Mouse (Mus musculus) kidney, embryonic 14.5 days (tissue): ENCODE results near the gene Ranbp17. TPM values are rescaled to one million over a fixed set of nuclear protein-coding genes. Genes with fewer than 3 reads are reported as not detected.
"Not testable (repeated sequence)": the region's sequence is repeated elsewhere in the genome, so short reads cannot be mapped to it uniquely, and the experiment has no call there.

Experiments
- ATAC-seq: fragments of 200-750 bp; cut with Nextera tagmentation; 2 replicates; pipeline ENCODE4 v1.8.0; 2017; ENCODE audit warnings: moderate number of reproducible peaks, mild to moderate bottlenecking, moderate TSS enrichment, moderate library complexity; ENCODE audit not compliant: low FRiP score, low TSS enrichment
- H3K27ac ChIP-seq: fragments of 300-500 bp; sonication (generic); 2 replicates; pipeline ENCODE4 v1.5.1; 2014; ENCODE audit warnings: low read depth, mild to moderate bottlenecking, low read length, moderate library complexity, mixed read lengths
- H3K27me3 ChIP-seq: fragments of 300-500 bp; sonication (generic); 2 replicates; pipeline ENCODE4 v1.6.1; 2014; ENCODE audit warnings: mild to moderate bottlenecking, low read length; ENCODE audit not compliant: control insufficient read depth, insufficient read depth
- H3K36me3 ChIP-seq: fragments of 300-500 bp; sonication (generic); 2 replicates; pipeline ENCODE4 v1.6.1; 2014; ENCODE audit warnings: low read length, mixed read lengths; ENCODE audit not compliant: control insufficient read depth, insufficient read depth
- H3K4me1 ChIP-seq: fragments of 300-500 bp; sonication (generic); 2 replicates; pipeline ENCODE4 v1.6.1; 2014; ENCODE audit warnings: low read length, mixed read lengths; ENCODE audit not compliant: control insufficient read depth, insufficient read depth
- H3K4me2 ChIP-seq: fragments of 300-500 bp; sonication (generic); replicated peaks from 2 replicates; pipeline ENCODE4 v1.6.1; 2014; ENCODE audit warnings: low read depth, mild to moderate bottlenecking, low read length
- H3K4me3 ChIP-seq: fragments of 300-500 bp; sonication (generic); 2 replicates; pipeline ENCODE4 v1.5.1; 2014; ENCODE audit warnings: mild to moderate bottlenecking, low read length
- H3K9ac ChIP-seq: fragments of 300-500 bp; sonication (generic); 2 replicates; pipeline ENCODE4 v1.6.1; 2014; ENCODE audit warnings: low read depth, mild to moderate bottlenecking, low read length, moderate library complexity
- H3K9me3 ChIP-seq: fragments of 300-500 bp; sonication (generic); 2 replicates; pipeline ENCODE4 v1.6.1; 2016; ENCODE audit warnings: low read length; ENCODE audit not compliant: control insufficient read depth
- WGBS: fragments of 180-500 bp; shearing (Covaris S2); extraction: QIAGEN DNeasy Blood & Tissue Kit; methylation state at CpG from one replicate; pipeline ENCODE4 v1.1.7; 2014; 5-methylcytosine and 5-hydroxymethylcytosine counted together
- polyA plus RNA-seq: library from polyadenylated mRNA; unstranded; fragments of >200 nt; fragmentation: Nextera tagmentation; extraction: Ambion mirVana; gene quantifications from 2 replicates; pipeline ENCODE4 v1.2.1, GENCODE M21; 2014

Ranbp17 gene
- polyA plus RNA-seq, 1 experiment from 2014 or later, result 9.8 TPM

DNA sequence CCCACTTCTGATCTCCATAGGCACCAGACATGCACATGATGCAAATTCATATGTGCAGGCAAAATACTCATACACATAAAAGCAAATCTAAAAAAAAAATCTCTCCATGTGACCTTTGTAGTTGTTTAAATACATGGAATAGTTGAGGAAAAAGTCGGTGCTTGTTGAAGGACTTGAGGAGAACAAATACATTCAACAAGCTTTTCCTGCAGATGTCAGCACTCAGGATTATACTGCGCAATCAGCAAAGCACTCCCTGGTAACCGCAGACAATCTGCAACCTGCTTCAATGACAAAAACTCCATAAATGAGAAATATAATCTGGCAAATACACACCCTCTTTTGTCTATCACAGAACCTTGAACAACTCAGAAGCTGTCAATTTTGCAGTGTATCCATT, 59.5 kb downstream of the Ranbp17 start:
- no peaks in the 10 kb centered on the region for H3K27me3 ChIP-seq
- no peak overlapping the region for H3K9ac ChIP-seq
- H3K4me1 ChIP-seq, result no peaks in the 10 kb centered on the region
- no peak overlapping the region for H3K4me2 ChIP-seq
- no peak overlapping the region for H3K4me3 ChIP-seq
- no peak for ATAC-seq
- no peaks in the 10 kb centered on the region for H3K9me3 ChIP-seq
- 94% methylated on average over 3 of the region's 3 CpGs for WGBS
- H3K27ac ChIP-seq, result no peak overlapping the region
- H3K36me3 ChIP-seq, result no peaks in the 10 kb centered on the region

- Histone ChIP-seq H3K4me1 (no peaks in the 10 kb centered on the region), H3K4me3 (no peak overlapping the region), H3K9ac (no peak overlapping the region), H3K4me2 (no peak overlapping the region), H3K27me3 (no peaks in the 10 kb centered on the region), H3K27ac (no peak overlapping the region), H3K36me3 (no peaks in the 10 kb centered on the region), H3K9me3 (no peaks in the 10 kb centered on the region)
- 19% methylated on average over 5 of the region's 5 CpGs for WGBS
- no peak for ATAC-seq
Measured at GRCm38 (mm10) chr11:33433813-33434212, 79.7 kb downstream of the Ranbp17 start.

- not testable (repeated sequence) for H3K9ac ChIP-seq, H3K4me3 ChIP-seq, H3K4me2 ChIP-seq, ATAC-seq, H3K27me3 ChIP-seq, H3K9me3 ChIP-seq, H3K36me3 ChIP-seq, H3K4me1 ChIP-seq, H3K27ac ChIP-seq
- 95% methylated on average over 17 of the region's 17 CpGs for WGBS
Measured at GRCm38 (mm10) chr11:33428238-33428637, 85.3 kb downstream of the Ranbp17 start.

DNA sequence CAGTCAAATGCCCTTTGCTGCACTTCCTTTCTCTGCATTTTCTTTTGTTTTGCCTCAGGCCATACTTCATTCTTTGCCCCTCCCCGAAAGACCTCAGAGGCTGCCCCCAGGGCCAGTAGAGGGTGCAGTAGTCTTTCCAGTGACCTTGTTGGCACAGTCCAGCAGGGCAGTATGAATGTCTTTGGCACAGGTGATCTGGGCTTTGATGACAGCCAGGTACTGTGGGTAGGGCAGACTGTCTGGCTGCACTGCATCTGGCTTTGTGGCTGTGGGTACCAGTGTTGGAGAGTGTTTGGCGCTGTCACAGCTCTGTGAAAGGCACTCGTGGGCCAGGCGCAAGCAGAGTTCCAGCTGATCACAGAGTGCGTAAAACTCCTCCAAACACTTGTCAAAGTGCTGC, 85.8 kb downstream of the Ranbp17 start:
- not testable (repeated sequence) for H3K36me3 ChIP-seq, H3K27ac ChIP-seq, ATAC-seq, H3K4me1 ChIP-seq, H3K9me3 ChIP-seq, H3K4me2 ChIP-seq, H3K9ac ChIP-seq, H3K4me3 ChIP-seq, H3K27me3 ChIP-seq
- 90% methylated on average over 5 of the region's 5 CpGs for WGBS

DNA sequence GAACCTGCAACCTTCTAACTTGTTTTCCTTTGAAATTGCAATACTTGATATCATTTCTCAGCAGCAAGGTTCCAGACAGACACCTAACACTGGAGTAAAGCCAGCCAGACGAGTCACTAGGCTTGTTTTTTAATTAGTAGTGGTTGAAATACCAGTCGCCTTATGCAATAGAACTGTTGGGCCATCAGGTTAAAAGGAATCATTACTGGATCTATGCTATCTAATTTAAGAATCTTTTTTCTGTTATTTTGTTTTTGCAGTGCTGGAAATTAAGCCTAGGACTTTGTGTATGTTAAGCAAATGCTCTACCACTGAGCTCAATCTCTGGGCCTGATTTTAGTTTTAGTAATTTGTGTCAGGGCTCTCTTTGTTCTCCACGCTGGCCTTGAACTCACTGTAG, 91.3 kb downstream of the Ranbp17 start:
- Histone ChIP-seq H3K27me3 (no peaks in the 10 kb centered on the region), H3K9ac (no peak overlapping the region), H3K4me3 (no peak overlapping the region), H3K27ac (no peak overlapping the region), H3K36me3 (no peaks in the 10 kb centered on the region), H3K4me2 (no peak overlapping the region), H3K9me3 (no peaks in the 10 kb centered on the region), H3K4me1 (no peaks in the 10 kb centered on the region)
- ATAC-seq, result no peak
- 74% methylated on average over 3 of the region's 3 CpGs for WGBS

- Histone ChIP-seq H3K4me2 (no peak overlapping the region), H3K4me1 (no peaks in the 10 kb centered on the region), H3K9me3 (no peaks in the 10 kb centered on the region), H3K4me3 (no peak overlapping the region), H3K27me3 (no peaks in the 10 kb centered on the region), H3K27ac (no peak overlapping the region), H3K9ac (no peak overlapping the region), H3K36me3 (no peaks in the 10 kb centered on the region)
- no peak for ATAC-seq
- 82% methylated on average over 4 of the region's 4 CpGs for WGBS
Measured at GRCm38 (mm10) chr11:33404651-33405050, 108.9 kb downstream of the Ranbp17 start.

DNA sequence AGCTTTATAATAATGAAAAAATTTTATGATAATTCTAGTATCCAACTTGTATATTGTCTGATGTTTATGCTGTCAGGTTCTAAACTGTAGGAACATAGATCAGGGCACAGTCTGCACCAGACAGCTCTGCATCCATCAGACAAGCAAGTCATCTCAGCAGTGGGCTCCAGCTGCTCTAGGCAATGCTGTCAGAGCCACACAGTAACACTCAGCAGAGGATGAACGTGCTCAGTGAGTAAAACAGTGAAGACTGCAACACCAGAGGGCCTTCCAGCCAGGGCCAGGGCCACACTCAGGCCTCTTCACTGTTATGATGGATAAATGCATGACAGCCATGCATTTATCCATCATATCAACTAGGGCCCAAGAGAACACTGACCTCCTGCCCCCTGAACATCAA, 114.2 kb downstream of the Ranbp17 start:
- H3K4me2 ChIP-seq, result no peak overlapping the region
- H3K9ac ChIP-seq, result no peak overlapping the region
- no peak for ATAC-seq
- no peaks in the 10 kb centered on the region for H3K9me3 ChIP-seq
- no peaks in the 10 kb centered on the region for H3K36me3 ChIP-seq
- no peak overlapping the region for H3K4me3 ChIP-seq
- no peak overlapping the region for H3K27ac ChIP-seq
- no peaks in the 10 kb centered on the region for H3K27me3 ChIP-seq
- no peaks in the 10 kb centered on the region for H3K4me1 ChIP-seq
- WGBS, result 73% methylated on average over 1 of the region's 1 CpGs

GRCm38 (mm10) chr11:33398701-33399100, 114.8 kb downstream of the Ranbp17 start:
- no peaks in the 10 kb centered on the region for H3K4me1 ChIP-seq
- no peak overlapping the region for H3K27ac ChIP-seq
- 84% methylated on average over 3 of the region's 3 CpGs for WGBS
- no peaks in the 10 kb centered on the region for H3K27me3 ChIP-seq
- H3K4me3 ChIP-seq, result no peak overlapping the region
- no peak overlapping the region for H3K4me2 ChIP-seq
- no peaks in the 10 kb centered on the region for H3K36me3 ChIP-seq
- no peak overlapping the region for H3K9ac ChIP-seq
- H3K9me3 ChIP-seq, result no peaks in the 10 kb centered on the region
- no peak for ATAC-seq

DNA sequence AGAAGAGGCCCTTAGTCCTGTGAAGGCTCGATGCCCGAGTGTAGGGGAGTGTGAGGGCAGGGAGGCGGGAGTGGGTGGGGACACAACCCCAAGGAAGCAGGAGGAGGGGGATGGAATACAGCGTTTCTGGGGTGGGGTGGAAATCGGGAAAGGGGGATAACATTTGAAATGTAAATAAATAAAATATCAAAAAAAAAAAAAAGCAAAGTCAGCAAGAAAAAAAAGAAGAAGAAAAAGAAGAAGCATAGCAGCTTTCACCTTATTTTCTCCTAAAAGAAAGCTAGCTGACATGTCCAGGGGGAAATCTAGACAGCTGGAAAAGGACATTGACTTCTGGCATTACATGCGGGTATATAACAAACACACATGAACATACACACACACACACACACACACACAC, 117.3 kb downstream of the Ranbp17 start:
- ATAC-seq, result no peak
- H3K9me3 ChIP-seq, result no peaks in the 10 kb centered on the region
- no peak overlapping the region for H3K4me3 ChIP-seq
- H3K27ac ChIP-seq, result no peak overlapping the region
- no peak overlapping the region for H3K9ac ChIP-seq
- no peaks in the 10 kb centered on the region for H3K27me3 ChIP-seq
- H3K4me1 ChIP-seq, result no peaks in the 10 kb centered on the region
- WGBS, result 95% methylated on average over 6 of the region's 6 CpGs
- H3K36me3 ChIP-seq, result no peaks in the 10 kb centered on the region
- no peak overlapping the region for H3K4me2 ChIP-seq

GRCm38 (mm10) chr11:33394093-33394492, 119.5 kb downstream of the Ranbp17 start:
- no peaks in the 10 kb centered on the region for H3K9me3 ChIP-seq
- H3K9ac ChIP-seq, result no peak overlapping the region
- no peak overlapping the region for H3K4me3 ChIP-seq
- H3K27me3 ChIP-seq, result no peaks in the 10 kb centered on the region
- H3K4me2 ChIP-seq, result no peak overlapping the region
- no peak overlapping the region for H3K27ac ChIP-seq
- H3K36me3 ChIP-seq, result no peaks in the 10 kb centered on the region
- WGBS, result 83% methylated on average over 3 of the region's 3 CpGs
- no peak for ATAC-seq
- H3K4me1 ChIP-seq, result no peaks in the 10 kb centered on the region
